Mouse (Mus musculus): ENCODE data around the gene Cadps2. TPM values are rescaled to one million over a fixed set of nuclear protein-coding genes. Genes with fewer than 3 reads are reported as not detected.

Cadps2 gene
- total and polyA plus RNA-seq, 3 experiments, result not detected

DNA sequence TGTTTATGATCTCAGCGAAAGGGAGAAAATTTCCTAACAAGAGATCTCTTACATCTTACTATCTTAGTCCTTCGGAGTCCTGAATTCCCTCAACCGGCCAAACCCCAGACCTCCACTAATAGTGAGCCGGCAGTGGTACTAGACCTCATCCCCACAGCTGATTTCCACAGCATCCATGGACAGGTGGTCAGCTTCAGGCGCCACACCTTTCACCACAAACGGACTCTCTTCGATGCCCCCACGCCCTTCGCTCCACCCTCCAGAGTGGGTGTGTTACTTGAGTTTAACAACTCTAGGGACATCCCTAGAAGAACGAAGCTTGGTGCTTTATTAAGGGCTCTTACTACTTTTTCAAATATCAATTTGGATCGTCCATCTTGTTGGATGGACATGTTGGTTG, 584.6 kb downstream of the Cadps2 start:
- in situ Hi-C loops (cut with MboI; ENCODE audit: low pct_ligation_motif_present, low pct_unique_long_range_greater_than_20kb, low sequenced_read_pairs), result no loop called here
- H3K27me3 ChIP-seq (replicated peaks), result no peaks in the 10 kb centered on the region

DNA sequence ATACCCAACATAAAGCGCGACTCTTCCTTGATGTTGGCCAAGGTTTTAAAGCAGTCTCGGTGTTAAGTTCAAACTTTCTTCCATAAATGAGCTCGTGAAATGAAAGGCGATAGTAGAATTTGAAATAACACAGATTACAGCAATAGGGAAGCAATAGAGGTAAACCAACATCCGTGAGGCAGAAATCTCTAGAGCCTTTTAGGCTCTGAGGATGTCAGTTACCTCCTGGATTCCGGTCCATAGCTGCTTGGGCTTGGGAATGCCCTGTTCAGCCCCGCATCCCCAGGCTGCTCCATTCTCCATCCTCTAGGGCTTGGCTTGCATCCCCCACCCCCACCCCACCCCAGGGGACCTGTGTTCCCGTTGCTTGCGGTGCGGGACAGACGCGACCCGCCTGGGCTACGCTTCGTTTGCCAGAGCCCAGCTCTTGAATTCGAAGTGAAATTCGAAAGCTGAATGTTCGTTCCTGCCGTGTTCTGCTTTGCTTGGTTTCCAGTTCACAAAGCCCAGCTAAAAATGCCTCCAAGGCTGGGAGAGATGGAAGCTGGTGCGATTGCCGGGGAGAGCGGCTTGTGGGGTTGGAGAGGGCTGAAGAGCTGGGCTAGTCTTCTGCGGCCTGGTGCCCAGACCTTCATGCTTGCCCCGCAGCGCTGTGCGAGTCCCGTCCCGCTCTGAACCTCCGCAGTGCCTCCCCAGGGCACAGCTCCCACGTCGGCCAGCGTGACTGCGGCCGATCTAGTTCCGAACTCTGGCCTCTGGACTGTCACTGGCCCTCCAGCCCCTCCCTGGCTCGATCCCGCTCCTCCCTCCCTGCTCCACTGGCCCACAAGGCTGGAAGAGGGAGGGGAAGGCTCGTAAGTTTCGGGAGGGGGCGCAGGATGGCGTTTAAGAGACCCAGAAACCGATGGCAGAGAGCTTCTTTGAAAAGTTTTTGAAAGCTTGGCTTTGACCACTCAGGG, 585.6 kb downstream of the Cadps2 start:
- H3K4me1 ChIP-seq (ENCODE audit: control insufficient read depth in 1 of 2, insufficient read depth in 2 of 2), result no peaks in the 10 kb centered on the region
- H3K27me3 ChIP-seq (replicated peaks), result no peaks in the 10 kb centered on the region
- H3K27ac ChIP-seq (ENCODE audit: insufficient read depth, low read depth), result no peak overlapping the region
- in situ Hi-C loops (cut with MboI; ENCODE audit: low pct_ligation_motif_present, low pct_unique_long_range_greater_than_20kb, low sequenced_read_pairs), result no loop called here
- H3K9me3 ChIP-seq (replicated peaks; ENCODE audit: low read length), result peaks cover 20% of the 10 kb centered on the region
- TF ChIP-seq UBTF (IDR thresholded peaks at IDR 0.05; ENCODE audit: low read depth, low read length) (no peak), ZKSCAN1 (IDR thresholded peaks at IDR 0.05; ENCODE audit: borderline replicate concordance, low read depth, low read length) (no peak), NRF1 (IDR thresholded peaks at IDR 0.05; ENCODE audit: low read depth, low read length) (no peak), MAX (IDR thresholded peaks at IDR 0.05; ENCODE audit: low read length) (no peak), KAT2A (IDR thresholded peaks at IDR 0.05; ENCODE audit: insufficient replicate concordance, low read length) (no peak), USF2 (conservative IDR thresholded peaks at IDR 0.05; ENCODE audit: low read depth, low read length) (no peak), MXI1 (IDR thresholded peaks at IDR 0.05; ENCODE audit: low read depth, low read length) (no peak), USF1 (IDR thresholded peaks at IDR 0.05; ENCODE audit: low read depth, low read length) (no peak), IRF4 (IDR thresholded peaks at IDR 0.05; ENCODE audit: low read depth, low read length) (no peak), ZMIZ1 (IDR thresholded peaks at IDR 0.05; ENCODE audit: low read depth, low read length) (no peak)
- dilution Hi-C loops (cut with MboI; ENCODE audit: extremely low pct_ligation_motif_present, extremely low pct_unique_long_range_greater_than_20kb, low sequenced_read_pairs), result no loop called here
- no peak overlapping the region for H3K4me3 ChIP-seq (replicated peaks in 1 of 3; ENCODE audit: low read depth in 2 of 3, low read length in 2 of 3, poor library complexity in 1 of 3)
- H3K9ac ChIP-seq (ENCODE audit: insufficient read depth, low read depth), result no peak overlapping the region
- no peak overlapping the region for H3K4me2 ChIP-seq (ENCODE audit: insufficient read depth, low read depth, poor library complexity, severe bottlenecking)
- no peaks in the 10 kb centered on the region for H3K36me3 ChIP-seq (replicated peaks in 1 of 2; ENCODE audit: control insufficient read depth in 1 of 2, insufficient read depth in 1 of 2, low read length in 1 of 2)
- no peak for DNase-seq (ENCODE audit: extremely low read depth)
- H3K79me2 ChIP-seq (replicated peaks; ENCODE audit: control insufficient read depth, extremely low read depth, insufficient read depth, poor library complexity, severe bottlenecking), result no peaks in the 10 kb centered on the region

More for the DNA sequence above, 584.6 kb downstream of the Cadps2 start:
- no peak for DNase-seq (ENCODE audit: extremely low read depth)
- TF ChIP-seq CHD1 (IDR thresholded peaks at IDR 0.05; ENCODE audit: low read depth, low read length), result no peak
- dilution Hi-C loops (cut with MboI; ENCODE audit: extremely low pct_ligation_motif_present, extremely low pct_unique_long_range_greater_than_20kb, low sequenced_read_pairs), result no loop called here
- Histone ChIP-seq H3K9me3 (replicated peaks; ENCODE audit: low read length) (peaks cover 12% of the 10 kb centered on the region), H3K79me2 (replicated peaks; ENCODE audit: control insufficient read depth, extremely low read depth, insufficient read depth, poor library complexity, severe bottlenecking) (no peaks in the 10 kb centered on the region), H3K9ac (ENCODE audit: insufficient read depth, low read depth) (no peak overlapping the region), H3K4me3 (replicated peaks in 1 of 3; ENCODE audit: low read depth in 2 of 3, low read length in 2 of 3, poor library complexity in 1 of 3) (no peak overlapping the region), H3K4me2 (ENCODE audit: insufficient read depth, low read depth, poor library complexity, severe bottlenecking) (no peak overlapping the region), H3K4me1 (ENCODE audit: control insufficient read depth in 1 of 2, insufficient read depth in 2 of 2) (no peaks in the 10 kb centered on the region), H3K27ac (ENCODE audit: insufficient read depth, low read depth) (no peak overlapping the region), H3K36me3 (replicated peaks in 1 of 2; ENCODE audit: control insufficient read depth in 1 of 2, insufficient read depth in 1 of 2, low read length in 1 of 2) (no peaks in the 10 kb centered on the region)

Data from CH12.LX (cell line).